Mouse (Mus musculus) MEL (cell line): ENCODE measurements around the gene Trpm1.

Experiments
- CHD2 ChIP-seq: IDR thresholded peaks from 2 replicates; pipeline ENCODE4 v1.6.1; 2011; ENCODE audit warnings: low read length, improper control_type of control experiment
- CTCF ChIP-seq, 3 experiments: IDR thresholded peaks in 2 of 3; conservative IDR thresholded peaks in 1 of 3; 2 replicates each; pipeline ENCODE4 v1.5.1; 2011 to 2012; ENCODE audit warnings: low read length in 3 of 3, low read depth in 2 of 3, mild to moderate bottlenecking in 2 of 3, improper control_type of control experiment in 1 of 3, inconsistent platforms in 1 of 3, mixed read lengths in 1 of 3, moderate library complexity in 1 of 3; ENCODE audit not compliant: control insufficient read depth in 1 of 3, insufficient read depth in 1 of 3, poor library complexity in 1 of 3, severe bottlenecking in 1 of 3
- ELF1 ChIP-seq: IDR thresholded peaks from 2 replicates; pipeline ENCODE4 v1.6.1; 2014; ENCODE audit warnings: low read depth, mild to moderate bottlenecking, inconsistent platforms, low read length, improper control_type of control experiment, moderate library complexity
- EP300 ChIP-seq, 2 experiments: IDR thresholded peaks; 2 replicates each; pipeline ENCODE4 v1.6.1; 2011; ENCODE audit warnings: improper control_type of control experiment in 2 of 2, low read length in 2 of 2, low read depth in 1 of 2, mild to moderate bottlenecking in 1 of 2
- GATA1 ChIP-seq: IDR thresholded peaks from 2 replicates; pipeline ENCODE4 v1.6.1; 2011; ENCODE audit warnings: low read depth, low read length, improper control_type of control experiment
- HCFC1 ChIP-seq: IDR thresholded peaks from 2 replicates; pipeline ENCODE4 v1.6.1; 2012; ENCODE audit warnings: low read depth, mild to moderate bottlenecking, inconsistent platforms, low read length, improper control_type of control experiment, moderate library complexity
- JUND ChIP-seq: IDR thresholded peaks from 2 replicates; pipeline ENCODE4 v1.6.1; 2011; ENCODE audit warnings: low read depth, mild to moderate bottlenecking, improper control_type of control experiment, low read length
- KAT2A ChIP-seq: conservative IDR thresholded peaks from 2 replicates; pipeline ENCODE4 v1.6.1; 2012; ENCODE audit warnings: low read depth, low read length, improper control_type of control experiment, inconsistent platforms
- MEF2A ChIP-seq: IDR thresholded peaks from 2 replicates; pipeline ENCODE4 v1.6.1; 2014; ENCODE audit warnings: low read depth, mild to moderate bottlenecking, inconsistent platforms, low read length, improper control_type of control experiment; ENCODE audit not compliant: poor library complexity, insufficient replicate concordance, severe bottlenecking; ENCODE audit errors: extremely low read depth
- POLR2A ChIP-seq, 2 experiments: IDR thresholded peaks; 2 replicates each; pipeline ENCODE4 v1.6.1; 2011 to 2012; ENCODE audit warnings: low read length in 2 of 2, mild to moderate bottlenecking in 2 of 2, control low read depth in 1 of 2, improper control_type of control experiment in 1 of 2, low read depth in 1 of 2, moderate library complexity in 1 of 2; ENCODE audit not compliant: control insufficient read depth in 1 of 2, insufficient read depth in 1 of 2, poor library complexity in 1 of 2
- SIN3A ChIP-seq: IDR thresholded peaks from 2 replicates; pipeline ENCODE4 v1.6.1; 2012; ENCODE audit warnings: low read length, improper control_type of control experiment, inconsistent platforms
- UBTF ChIP-seq: IDR thresholded peaks from 2 replicates; pipeline ENCODE4 v1.6.1; 2012; ENCODE audit warnings: low read depth, mild to moderate bottlenecking, inconsistent platforms, low read length, improper control_type of control experiment, moderate library complexity, borderline replicate concordance; ENCODE audit not compliant: insufficient read depth
- USF1 ChIP-seq: IDR thresholded peaks from 2 replicates; pipeline ENCODE4 v1.6.1; 2014; ENCODE audit warnings: low read depth, mild to moderate bottlenecking, inconsistent platforms, low read length, improper control_type of control experiment, moderate library complexity
- ZC3H11A ChIP-seq: IDR thresholded peaks from 2 replicates; pipeline ENCODE4 v1.6.1; 2012; ENCODE audit warnings: low read depth, mild to moderate bottlenecking, inconsistent platforms, low read length, improper control_type of control experiment

GRCm38 (mm10) chr7:64219765-64220164 lies 66.1 kb downstream of the Trpm1 start:
- TF ChIP-seq ZC3H11A (no peak), POLR2A (IDR thresholded peaks at IDR 0.05; ENCODE audit: control insufficient read depth in 1 of 2, insufficient read depth in 1 of 2, low read depth in 1 of 2, low read length in 2 of 2, poor library complexity in 1 of 2) (no peak), KAT2A (no peak), CTCF (IDR thresholded peaks at IDR 0.05 in 2 of 3, conservative IDR thresholded peaks at IDR 0.05 in 1 of 3; ENCODE audit: control insufficient read depth in 1 of 3, insufficient read depth in 1 of 3, low read depth in 2 of 3, low read length in 3 of 3, poor library complexity in 1 of 3, severe bottlenecking in 1 of 3) (no peak), EP300 (IDR thresholded peaks at IDR 0.05; ENCODE audit: low read depth in 1 of 2, low read length in 2 of 2) (no peak), USF1 (no peak), GATA1 (no peak), UBTF (no peak), MEF2A (no peak), SIN3A (no peak), JUND (no peak), ELF1 (no peak), HCFC1 (no peak), CHD2 (no peak)
